Mouse (Mus musculus): ENCODE results near the gene Klk1b21. TPM values are rescaled to one million over a fixed set of nuclear protein-coding genes. Genes with fewer than 3 reads are reported as not detected.

Klk1b21 gene
- not detected in 4 replicates for total RNA-seq (2023; ENCODE audit: inconsistent age)

GRCm38 (mm10) chr7:44102028-44102427 lies at the start of gene Klk1b21:
Gene Klk1b21 (plus strand): TSS chr7:44102328.

GRCm38 (mm10) chr7:44112373-44112772 lies 10.2 kb downstream of the Klk1b21 start, which contains the start of gene Klk1b22:
Gene Klk1b22 (plus strand): TSS chr7:44112673.

GRCm38 (mm10) chr7:44136467-44136866 lies 34.3 kb downstream of the Klk1b21 start, which contains the start of gene Klk1b16:
Gene Klk1b16 (plus strand): TSS chr7:44136767.

Other genes starting within 250 kb of the Klk1b21 start
- gene Klk4, start 221.2 kb upstream of the Klk1b21 start, total RNA-seq (2023; ENCODE audit: inconsistent age): not detected in 4 replicates
- gene Klk15, start 168.6 kb upstream of the Klk1b21 start, total RNA-seq (2023; ENCODE audit: inconsistent age): not detected in 4 replicates
- not detected in 4 replicates for gene Klk1b8, start 151.7 kb upstream of the Klk1b21 start, total RNA-seq (2023; ENCODE audit: inconsistent age)
- gene Klk1b1, start 135.6 kb upstream of the Klk1b21 start, total RNA-seq (2023; ENCODE audit: inconsistent age): not detected in 4 replicates
- not detected in 4 replicates for gene Klk1b9, start 126.3 kb upstream of the Klk1b21 start, total RNA-seq (2023; ENCODE audit: inconsistent age)
- not detected in 4 replicates for gene Klk1b11, start 106.5 kb upstream of the Klk1b21 start, total RNA-seq (2023; ENCODE audit: inconsistent age)
- not detected in 4 replicates for gene Klk1b26, start 90.2 kb upstream of the Klk1b21 start, total RNA-seq (2023; ENCODE audit: inconsistent age)
- not detected in 4 replicates for gene Klk1b27, start 50.0 kb upstream of the Klk1b21 start, total RNA-seq (2023; ENCODE audit: inconsistent age)
- not detected in 4 replicates for gene Klk1b22, start 10.3 kb downstream of the Klk1b21 start, total RNA-seq (2023; ENCODE audit: inconsistent age)
- not detected in 4 replicates for gene Klk1b16, start 34.4 kb downstream of the Klk1b21 start, total RNA-seq (2023; ENCODE audit: inconsistent age)
- not detected in 4 replicates for gene Klk1b24, start 85.9 kb downstream of the Klk1b21 start, total RNA-seq (2023; ENCODE audit: inconsistent age)
- gene Klk1b3, start 95.9 kb downstream of the Klk1b21 start, total RNA-seq (2023; ENCODE audit: inconsistent age): not detected in 4 replicates
- not detected in 4 replicates for gene Klk1b4, start 105.1 kb downstream of the Klk1b21 start, total RNA-seq (2023; ENCODE audit: inconsistent age)
- gene Klk1b5, start 113.6 kb downstream of the Klk1b21 start, total RNA-seq (2023; ENCODE audit: inconsistent age): not detected in 4 replicates
- gene Klk1, start 123.0 kb downstream of the Klk1b21 start, total RNA-seq (2023; ENCODE audit: inconsistent age): not detected in 4 replicates
- not detected in 4 replicates for gene Gm36864, start 133.8 kb downstream of the Klk1b21 start, total RNA-seq (2023; ENCODE audit: inconsistent age)
- 0.87 to 1.9 TPM (median 1.5 TPM) in 4 replicates for gene 1700028J19Rik, start 144.4 kb downstream of the Klk1b21 start, total RNA-seq (2023; ENCODE audit: inconsistent age)
- 153 to 193 TPM (median 178 TPM) in 4 replicates for gene 2410002F23Rik, start 144.4 kb downstream of the Klk1b21 start, total RNA-seq (2023; ENCODE audit: inconsistent age)
- gene Acp4, start 155.1 kb downstream of the Klk1b21 start, total RNA-seq (2023; ENCODE audit: inconsistent age): not detected in 4 replicates
- not detected in 4 replicates for gene Gm15517, start 159.1 kb downstream of the Klk1b21 start, total RNA-seq (2023; ENCODE audit: inconsistent age)
- gene Clec11a, start 204.6 kb downstream of the Klk1b21 start, total RNA-seq (2023; ENCODE audit: inconsistent age): 1.00 to 2.5 TPM (median 1.2 TPM) in 4 replicates
- 29.6 to 39.7 TPM (median 36.1 TPM) in 4 replicates for gene Shank1, start 207.9 kb downstream of the Klk1b21 start, total RNA-seq (2023; ENCODE audit: inconsistent age)